Mouse (Mus musculus) stomach, embryonic 16.5 days (tissue): ENCODE measurements around the gene Serac1. TPM values are rescaled to one million over a fixed set of nuclear protein-coding genes. Genes with fewer than 3 reads are reported as not detected.

ENCODE experiments used
- ATAC-seq: fragments of 200-750 bp; cut with Nextera tagmentation; 2 replicates; pipeline ENCODE4 v1.8.0; 2017; ENCODE audit warnings: moderate number of reproducible peaks, moderate TSS enrichment; ENCODE audit not compliant: insufficient read depth, low FRiP score
- H3K27ac ChIP-seq: fragments of 300-500 bp; sonication (generic); 2 replicates; pipeline ENCODE4 v1.5.1; 2014; ENCODE audit warnings: low read length
- H3K27me3 ChIP-seq: fragments of 300-500 bp; sonication (generic); 2 replicates; pipeline ENCODE4 v1.6.1; 2014; ENCODE audit warnings: low read length, control low read depth, mixed read lengths; ENCODE audit not compliant: control insufficient read depth, insufficient read depth
- H3K36me3 ChIP-seq: fragments of 300-500 bp; sonication (generic); 2 replicates; pipeline ENCODE4 v1.6.1; 2014; ENCODE audit warnings: low read length; ENCODE audit not compliant: control insufficient read depth, insufficient read depth
- H3K4me1 ChIP-seq: fragments of 300-500 bp; sonication (generic); 2 replicates; pipeline ENCODE4 v1.6.1; 2014; ENCODE audit warnings: low read length, control low read depth, mixed read lengths; ENCODE audit not compliant: control insufficient read depth, insufficient read depth
- H3K4me2 ChIP-seq: fragments of 300-500 bp; sonication (generic); 2 replicates; pipeline ENCODE4 v1.6.1; 2014; ENCODE audit warnings: low read depth, low read length, mixed read lengths
- H3K4me3 ChIP-seq: fragments of 300-500 bp; sonication (generic); replicated peaks from 2 replicates; pipeline ENCODE4 v1.5.1; 2014; ENCODE audit warnings: mild to moderate bottlenecking, low read length
- H3K9ac ChIP-seq: fragments of 300-500 bp; sonication (generic); 2 replicates; pipeline ENCODE4 v1.6.1; 2014; ENCODE audit warnings: low read length
- H3K9me3 ChIP-seq: fragments of 300-500 bp; sonication (generic); replicated peaks from 2 replicates; pipeline ENCODE4 v1.6.1; 2016; ENCODE audit warnings: low read length, control low read depth; ENCODE audit not compliant: control insufficient read depth
- WGBS: fragments of 180-500 bp; shearing (Covaris S2); extraction: QIAGEN DNeasy Blood & Tissue Kit; methylation state at CpG from one replicate; pipeline ENCODE4 v1.1.7; 2014; 5-methylcytosine and 5-hydroxymethylcytosine counted together
- polyA plus RNA-seq: library from polyadenylated mRNA; unstranded; fragments of >200 nt; fragmentation: Nextera tagmentation; extraction: Ambion mirVana; gene quantifications from 2 replicates; pipeline ENCODE4 v1.2.1, GENCODE M21; 2015

Serac1 gene
- polyA plus RNA-seq, 1 experiment from 2014 or later, result 4.6 TPM

DNA sequence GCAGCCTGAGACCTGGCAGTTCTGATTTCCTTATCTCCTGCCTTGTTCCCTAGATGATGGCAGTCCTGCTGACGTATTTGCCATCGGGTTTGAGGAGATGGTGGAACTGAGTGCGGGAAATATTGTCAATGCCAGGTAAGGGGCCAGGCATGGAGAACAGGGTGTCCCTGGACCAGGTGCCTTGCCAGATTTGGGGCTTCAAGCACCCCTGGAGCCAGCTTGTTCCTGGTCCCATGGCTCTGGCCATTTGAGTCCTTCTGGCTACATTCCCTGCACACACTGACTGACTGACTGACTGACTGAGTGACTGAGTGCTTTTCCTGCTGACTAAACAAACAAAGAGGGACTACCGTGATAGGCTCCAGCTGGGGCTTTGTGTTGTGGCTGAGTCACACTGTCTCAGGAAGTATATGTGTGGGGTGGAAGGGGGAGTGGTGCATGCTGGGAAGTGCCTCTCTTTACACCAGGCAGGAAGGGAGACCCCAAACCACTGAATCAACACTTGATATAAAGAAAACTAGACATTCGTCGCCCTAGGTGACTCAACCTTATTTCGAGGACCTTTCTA is 63.2 kb downstream of the Serac1 start:
- 59% methylated on average over 7 of the region's 7 CpGs for WGBS
- Histone ChIP-seq H3K27ac (peak overlapping the region; percentile 82), H3K4me3 (no peak overlapping the region), H3K27me3 (no peaks in the 10 kb centered on the region), H3K4me1 (peaks cover 7% of the 10 kb centered on the region), H3K9me3 (no peaks in the 10 kb centered on the region), H3K9ac (no peak overlapping the region), H3K4me2 (no peak overlapping the region), H3K36me3 (no peaks in the 10 kb centered on the region)
- peak; percentile 93 for ATAC-seq

DNA sequence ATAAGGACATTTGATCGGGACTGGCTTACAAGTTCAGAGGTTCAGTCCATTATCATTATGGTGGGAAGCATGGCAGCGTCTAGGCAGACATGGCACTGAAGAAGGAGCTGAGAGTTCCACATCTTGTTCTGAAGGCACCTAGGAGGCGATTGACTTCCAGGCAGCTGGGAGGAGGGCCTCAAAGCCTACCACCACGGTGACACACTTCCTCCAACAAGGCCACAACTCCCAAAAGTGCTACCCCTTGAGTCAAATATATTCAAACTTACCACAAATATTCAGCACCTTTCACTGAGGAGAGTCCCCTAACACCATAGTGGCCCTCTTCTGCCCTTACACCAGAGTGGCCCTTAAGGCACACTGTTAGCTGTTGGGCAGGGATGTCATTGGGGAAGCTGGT is 64.6 kb downstream of the Serac1 start:
- WGBS, result 83% methylated on average over 4 of the region's 4 CpGs
- H3K9me3 ChIP-seq, result no peaks in the 10 kb centered on the region
- no peaks in the 10 kb centered on the region for H3K36me3 ChIP-seq
- ATAC-seq, result no peak
- no peak overlapping the region for H3K9ac ChIP-seq
- no peaks in the 10 kb centered on the region for H3K27me3 ChIP-seq
- no peak overlapping the region for H3K4me3 ChIP-seq
- H3K27ac ChIP-seq, result no peak overlapping the region
- H3K4me1 ChIP-seq, result peaks cover 7% of the 10 kb centered on the region
- H3K4me2 ChIP-seq, result no peak overlapping the region

DNA sequence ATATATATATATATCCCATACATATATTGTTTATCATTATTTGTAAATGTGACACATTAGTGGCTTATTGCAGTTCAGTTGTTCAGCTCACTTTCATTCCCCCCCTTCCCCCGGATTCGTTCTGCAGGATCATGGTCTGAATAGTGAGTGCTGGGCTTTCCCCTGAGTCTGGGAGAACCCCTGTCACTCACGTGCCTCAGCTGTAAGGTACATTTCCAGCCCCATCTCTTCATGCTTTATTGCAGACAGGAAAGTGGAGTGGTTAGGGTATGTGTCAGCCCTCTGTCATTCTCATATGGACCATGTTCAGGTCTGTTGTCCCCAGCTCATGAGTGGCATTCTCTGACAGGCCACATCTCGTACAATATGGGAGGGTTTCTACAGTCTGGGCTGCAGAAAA is 66.5 kb downstream of the Serac1 start:
- H3K36me3 ChIP-seq, result no peaks in the 10 kb centered on the region
- no peak overlapping the region for H3K4me2 ChIP-seq
- 81% methylated on average over 4 of the region's 4 CpGs for WGBS

DNA sequence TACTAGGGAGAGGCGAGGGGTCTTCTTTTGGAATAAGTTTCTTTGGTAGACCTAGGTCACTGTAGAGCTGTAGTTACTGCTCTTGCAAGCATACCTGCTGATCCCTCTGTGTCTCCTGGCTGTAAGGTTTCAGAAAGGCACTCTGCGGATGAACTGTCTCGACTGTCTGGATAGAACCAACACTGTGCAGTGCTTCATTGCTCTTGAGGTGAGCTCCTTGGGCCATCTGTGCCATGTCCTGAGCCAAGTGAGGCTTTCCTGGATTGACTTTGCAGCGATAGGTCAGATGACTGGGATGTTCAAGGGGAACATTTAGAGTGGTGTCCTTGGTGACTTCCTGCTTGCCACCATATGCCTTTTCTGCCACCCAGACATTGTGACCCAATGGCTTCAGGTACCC is 69.9 kb downstream of the Serac1 start:
- H3K4me1 ChIP-seq, result peaks cover 31% of the 10 kb centered on the region
- no peaks in the 10 kb centered on the region for H3K9me3 ChIP-seq
- whole genome bisulfite sequencing, result 92% methylated on average over 4 of the region's 4 CpGs
- H3K4me2 ChIP-seq, result no peak overlapping the region
- no peak overlapping the region for H3K9ac ChIP-seq
- H3K27ac ChIP-seq, result no peak overlapping the region
- H3K27me3 ChIP-seq, result no peaks in the 10 kb centered on the region
- H3K36me3 ChIP-seq, result no peaks in the 10 kb centered on the region
- ATAC-seq, result no peak
- H3K4me3 ChIP-seq, result no peak overlapping the region

More for the DNA sequence above, 66.5 kb downstream of the Serac1 start:
- H3K4me3 ChIP-seq, result no peak overlapping the region
- H3K27ac ChIP-seq, result no peak overlapping the region
- no peak for ATAC-seq
- H3K9ac ChIP-seq, result no peak overlapping the region
- H3K9me3 ChIP-seq, result no peaks in the 10 kb centered on the region
- no peaks in the 10 kb centered on the region for H3K27me3 ChIP-seq
- H3K4me1 ChIP-seq, result peaks cover 7% of the 10 kb centered on the region

DNA sequence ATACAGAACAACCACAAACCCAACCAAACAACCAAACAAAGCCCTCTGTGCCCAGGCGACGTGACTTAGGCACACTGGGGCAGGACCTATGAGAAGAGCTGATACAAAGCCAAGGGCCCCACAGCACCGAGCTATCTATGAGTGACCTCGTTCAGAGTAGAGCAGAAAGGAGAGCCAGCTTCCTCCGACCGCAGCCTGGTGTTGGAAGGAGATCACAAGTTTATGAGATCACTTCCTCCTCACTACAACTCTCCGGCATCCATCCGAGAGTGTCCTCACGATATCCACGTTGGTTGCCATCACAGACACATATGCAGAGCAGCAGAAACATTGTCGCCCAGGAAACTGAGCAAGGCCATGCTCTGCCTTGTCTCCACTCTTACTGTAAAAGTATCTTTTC is 71.0 kb downstream of the Serac1 start:
- no peak for ATAC-seq
- no peaks in the 10 kb centered on the region for H3K27me3 ChIP-seq
- no peak overlapping the region for H3K4me3 ChIP-seq
- WGBS, result 75% methylated on average over 11 of the region's 11 CpGs
- H3K36me3 ChIP-seq, result peaks cover 2% of the 10 kb centered on the region
- H3K9me3 ChIP-seq, result no peaks in the 10 kb centered on the region
- H3K4me1 ChIP-seq, result peaks cover 31% of the 10 kb centered on the region
- H3K27ac ChIP-seq, result peak overlapping the region; percentile 78; the same call in 1 of the 2 replicates
- no peak overlapping the region for H3K9ac ChIP-seq
- H3K4me2 ChIP-seq, result no peak overlapping the region

DNA sequence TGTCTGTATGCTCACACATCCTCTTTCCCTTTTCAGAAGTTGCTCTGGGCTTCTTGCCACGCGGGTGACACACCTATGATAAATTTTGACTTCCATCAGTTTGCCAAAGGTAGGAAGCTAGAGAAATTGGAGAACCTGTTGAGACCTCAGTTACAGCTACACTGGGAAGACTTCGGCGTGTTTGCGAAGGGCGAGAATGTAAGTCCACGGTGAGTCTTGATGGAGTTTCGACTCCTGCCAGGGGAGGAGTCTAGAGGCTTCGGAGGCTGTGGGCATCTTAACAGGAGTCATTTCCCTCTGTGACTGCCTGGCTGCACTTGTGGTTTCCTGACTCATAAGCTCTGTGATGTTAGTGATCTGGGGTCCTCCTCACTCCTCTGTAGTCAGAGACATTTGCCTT is 71.6 kb downstream of the Serac1 start:
- Histone ChIP-seq H3K9me3 (no peaks in the 10 kb centered on the region), H3K4me1 (peaks cover 31% of the 10 kb centered on the region), H3K27ac (peak overlapping the region; percentile 78), H3K36me3 (peaks cover 8% of the 10 kb centered on the region), H3K4me3 (no peak overlapping the region), H3K9ac (no peak overlapping the region), H3K27me3 (no peaks in the 10 kb centered on the region), H3K4me2 (no peak overlapping the region)
- WGBS, result 65% methylated on average over 9 of the region's 9 CpGs
- ATAC-seq, result no peak

DNA sequence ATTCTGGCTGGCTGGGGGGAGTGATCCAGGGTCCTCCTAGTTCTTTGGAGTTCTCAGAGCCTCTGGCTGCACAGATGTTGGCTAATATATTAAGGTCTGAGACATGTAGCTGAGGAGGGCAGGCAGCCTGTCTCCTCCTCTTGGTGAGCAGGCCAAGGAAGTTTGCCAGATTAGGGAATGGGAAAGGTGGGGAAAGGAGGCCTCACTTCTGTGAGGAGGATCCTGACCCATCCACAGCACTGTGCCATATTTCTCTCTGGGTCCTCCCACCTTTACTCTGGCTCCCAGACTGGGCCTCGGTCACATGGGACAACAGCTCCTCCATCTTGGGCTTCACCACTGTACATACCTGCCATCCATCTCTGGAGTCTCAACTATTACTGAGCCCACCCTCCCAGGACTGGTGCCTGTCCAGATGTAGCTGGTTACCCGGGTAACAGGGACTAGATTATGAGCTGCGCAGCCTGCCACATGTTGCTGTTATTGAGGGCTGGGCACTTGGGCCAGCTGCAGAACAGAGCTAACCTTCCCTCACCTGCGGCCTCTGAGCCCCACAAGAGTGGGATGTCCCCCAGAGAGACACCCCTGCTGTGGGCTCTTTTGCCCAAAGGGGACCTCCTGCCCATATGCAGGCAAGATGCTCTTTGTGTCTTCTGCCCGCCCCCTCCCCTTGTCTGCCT is 72.3 kb downstream of the Serac1 start:
- Histone ChIP-seq H3K4me2 (no peak overlapping the region), H3K27ac (peak overlapping the region; percentile 78), H3K9ac (no peak overlapping the region), H3K36me3 (peaks cover 8% of the 10 kb centered on the region), H3K9me3 (no peaks in the 10 kb centered on the region), H3K27me3 (no peaks in the 10 kb centered on the region), H3K4me1 (peaks cover 31% of the 10 kb centered on the region), H3K4me3 (no peak overlapping the region)
- peak; percentile 31; the same call in 1 of the 2 replicates for ATAC-seq
- 79% methylated on average over 5 of the region's 5 CpGs for WGBS

DNA sequence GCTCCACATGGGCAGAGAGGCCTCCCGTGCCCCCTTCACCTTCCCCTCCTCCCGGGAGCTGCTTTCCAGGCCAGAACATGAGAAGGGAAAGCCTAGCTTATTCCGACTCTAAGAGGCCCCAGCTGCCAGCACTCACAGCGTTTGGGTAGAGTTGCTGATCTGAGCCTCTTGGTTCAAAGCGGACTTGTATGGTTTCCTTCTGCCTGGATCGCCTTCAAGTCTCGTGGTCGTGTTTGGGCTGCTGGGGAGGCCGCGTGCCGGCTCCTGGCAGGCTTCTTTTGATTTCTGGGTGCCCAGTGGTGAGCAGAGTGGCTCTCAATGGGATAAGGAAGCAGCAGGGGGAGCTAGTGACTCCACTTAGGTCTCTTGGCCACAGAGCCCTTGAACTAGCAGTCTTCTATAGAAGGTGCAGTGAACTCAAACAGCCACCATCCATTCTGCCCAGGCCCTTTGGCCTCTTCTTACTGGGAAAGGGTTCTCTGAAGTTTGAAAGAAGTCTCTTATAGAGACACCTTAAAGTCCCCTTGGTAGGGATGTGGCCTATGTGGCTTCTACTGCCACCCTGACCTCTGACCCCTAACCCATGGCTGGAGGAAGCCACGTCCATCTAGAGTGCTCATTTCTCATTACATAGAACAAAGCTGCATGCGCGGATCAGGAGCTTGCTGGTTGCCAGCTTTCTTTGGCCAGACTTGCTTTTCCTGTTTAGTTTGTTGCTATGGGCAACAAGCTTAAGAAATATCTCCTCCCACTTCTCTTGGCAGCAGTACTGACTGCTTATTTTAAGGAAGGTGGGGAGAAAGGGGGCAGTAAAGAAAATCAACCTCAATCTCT is 73.7 kb downstream of the Serac1 start:
- peak overlapping the region; percentile 31 for H3K4me2 ChIP-seq
- peaks cover 8% of the 10 kb centered on the region for H3K36me3 ChIP-seq
- ATAC-seq, result peak; percentile 77
- H3K9me3 ChIP-seq, result no peaks in the 10 kb centered on the region
- H3K27ac ChIP-seq, result peak overlapping the region; percentile 98
- WGBS, result 15% methylated on average over 14 of the region's 14 CpGs
- no peaks in the 10 kb centered on the region for H3K27me3 ChIP-seq
- peaks cover 35% of the 10 kb centered on the region for H3K4me1 ChIP-seq
- H3K9ac ChIP-seq, result peak overlapping the region; percentile 60
- peak overlapping the region; percentile 8; the same call in 1 of the 2 replicates for H3K4me3 ChIP-seq

DNA sequence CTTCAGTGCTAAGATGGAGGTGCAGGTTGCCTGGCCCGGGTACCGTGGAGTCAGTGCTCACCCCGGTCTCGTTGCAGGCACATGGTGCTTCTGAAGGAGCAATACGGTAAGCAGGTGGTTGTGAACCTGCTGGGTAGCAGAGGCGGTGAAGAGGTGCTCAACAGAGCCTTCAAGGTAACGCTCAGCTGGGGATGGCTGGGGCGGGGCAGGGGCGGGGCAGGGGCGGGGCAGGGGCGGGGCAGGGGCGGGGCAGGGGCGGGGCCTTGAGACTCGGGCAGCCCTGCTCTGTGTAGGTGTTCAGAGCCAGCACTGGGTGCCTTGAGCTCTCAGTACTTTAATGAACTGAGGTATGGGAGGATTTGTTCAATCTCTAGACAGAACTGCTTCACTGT is 74.3 kb downstream of the Serac1 start:
- H3K4me3 ChIP-seq, result peak overlapping the region; percentile 8; the same call in 1 of the 2 replicates
- peaks cover 35% of the 10 kb centered on the region for H3K4me1 ChIP-seq
- no peaks in the 10 kb centered on the region for H3K9me3 ChIP-seq
- H3K36me3 ChIP-seq, result peaks cover 8% of the 10 kb centered on the region
- H3K27me3 ChIP-seq, result no peaks in the 10 kb centered on the region
- 14% methylated on average over 14 of the region's 14 CpGs for WGBS
- peak overlapping the region; percentile 60; the same call in 1 of the 2 replicates for H3K9ac ChIP-seq
- H3K27ac ChIP-seq, result peak overlapping the region; percentile 98
- ATAC-seq, result peak; percentile 68; the same call in 1 of the 2 replicates
- peak overlapping the region; percentile 31 for H3K4me2 ChIP-seq
